Mouse (Mus musculus) cerebellum, postnatal 10 days (tissue): ENCODE results near the gene Lor.

Experiments used
- DNase-seq, 2 experiments: peaks; one replicate each; pipeline ENCODE4 v3.0.0; 2021; ENCODE audit warnings: mixed read lengths in 2 of 2

Lor gene

GRCm38 (mm10) chr3:92083042-92083441 lies at the start of gene Lor:
Gene Lor, minus strand, starts transcription at chr3:92083142.
- no peak for DNase-seq

GRCm38 (mm10) chr3:92123847-92124246 lies 40.9 kb upstream of the Lor start, which contains the start of gene Prr9:
Gene Prr9, minus strand, starts transcription at chr3:92123947.
- DNase-seq: no peak

GRCm38 (mm10) chr3:92120902-92121301 lies 38.0 kb upstream of the Lor start:
- DNase-seq: no peak

DNA sequence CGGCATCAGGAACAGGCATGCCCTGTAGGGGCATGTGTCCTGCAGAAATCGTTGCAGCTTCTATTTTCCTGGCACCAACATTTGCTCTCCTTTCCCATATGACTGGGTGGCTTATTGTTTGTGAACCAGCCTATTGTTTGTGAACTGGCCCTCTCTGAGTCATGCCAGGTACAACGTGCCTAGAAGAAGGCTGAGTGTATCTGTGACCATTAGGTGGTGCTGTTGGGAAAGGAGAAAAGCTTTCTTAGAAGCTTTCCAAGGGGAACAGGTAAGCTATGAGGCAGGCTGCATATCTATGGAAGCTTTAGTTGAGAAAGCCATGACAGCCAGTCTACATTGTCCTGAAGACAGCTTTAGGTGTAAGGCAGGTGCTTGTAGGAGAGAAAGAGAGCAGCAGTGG lies 35.0 kb upstream of the Lor start:
- peak; percentile 24 to 43 for DNase-seq

GRCm38 (mm10) chr3:92111526-92111925 lies 28.6 kb upstream of the Lor start:
- no peak for DNase-seq

GRCm38 (mm10) chr3:92110790-92111189 lies 27.8 kb upstream of the Lor start:
- DNase-seq: no peak

DNA sequence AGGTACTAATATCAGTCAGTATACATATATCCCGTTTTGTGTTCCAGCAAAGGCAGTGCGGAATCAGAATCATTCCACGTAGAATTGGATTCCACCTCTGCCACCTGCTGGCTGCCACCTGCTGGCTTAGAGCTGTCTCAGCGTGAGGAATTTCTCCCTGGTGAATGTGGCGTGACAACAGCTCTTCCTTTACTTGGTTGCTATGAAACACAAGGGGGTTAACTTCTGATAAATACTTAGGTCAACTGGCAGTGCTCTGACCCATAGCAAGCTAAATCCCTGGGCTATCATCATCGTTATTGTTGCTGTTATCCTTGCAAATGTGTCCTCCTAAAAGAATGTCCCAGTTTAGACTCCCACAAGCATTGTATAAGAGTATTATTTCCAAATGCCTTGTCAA lies 23.6 kb upstream of the Lor start:
- DNase-seq: peak; percentile 3 to 23

- DNase-seq: peak; percentile 32 to 49
These were observed 1.5 kb downstream of the Lor start for GRCm38 (mm10) chr3:92081285-92081931.

- peak; percentile 67 to 69 for DNase-seq
These were observed 2.3 kb downstream of the Lor start for GRCm38 (mm10) chr3:92080462-92081284.

- DNase-seq: peak; percentile 33 to 70
These were observed 32.4 kb downstream of the Lor start for GRCm38 (mm10) chr3:92050382-92051054.

GRCm38 (mm10) chr3:92033892-92034291 lies 49.0 kb downstream of the Lor start:
- DNase-seq: no peak

- no peak for DNase-seq
These were observed 49.7 kb downstream of the Lor start for GRCm38 (mm10) chr3:92033203-92033602.
